Mouse (Mus musculus) spleen, adult 2 months (tissue): ENCODE measurements around the gene Aff3.

Source experiments
- CTCF ChIP-seq: fragments of 200-500 bp; IDR thresholded peaks from 2 replicates; pipeline ENCODE4 v1.5.1; 2011; ENCODE audit warnings: mild to moderate bottlenecking, inconsistent platforms; ENCODE audit not compliant: insufficient read depth, insufficient read length, insufficient replicate concordance; ENCODE audit errors: extremely low read depth
- POLR2A ChIP-seq: fragments of 200-500 bp; IDR thresholded peaks from 2 replicates; pipeline ENCODE4 v1.6.1; 2011; ENCODE audit warnings: low read depth, low read length, inconsistent platforms

GRCm38 (mm10) chr1:38308705-38308996 is 356.1 kb downstream of the Aff3 start:
- TF ChIP-seq CTCF = no peak
- TF ChIP-seq POLR2A = no peak
